In genomic region chr11:97949703-97950475, GRCm38 (mm10) we compare ENCODE assay signal across 8 mouse cellular contexts. TPM values are rescaled to one million over a fixed set of nuclear protein-coding genes. Genes with fewer than 3 reads are reported as not detected.
A peak's percentile ranks its signal among the peaks of the same experiment; 100 is the strongest.
DNase-seq lines count a peak whose midpoint lies in the region; ATAC-seq and TF ChIP-seq lines count a peak whose summit lies in the region.

No protein-coding gene starts in this region.

- H3K9me3 ChIP-seq in forebrain, embryonic 13.5 days (replicated peaks): no peaks in the 10 kb centered on the region
- H3K9me3 ChIP-seq in midbrain, embryonic 11.5 days (ENCODE audit: control insufficient read depth, low read length): no peaks in the 10 kb centered on the region
- no peaks in the 10 kb centered on the region for H3K9me3 ChIP-seq in heart, embryonic 11.5 days (replicated peaks; ENCODE audit: control insufficient read depth, low read length)

- peaks cover 23% of the 10 kb centered on the region for H3K4me1 ChIP-seq in forebrain, embryonic 13.5 days
- peaks cover 13% of the 10 kb centered on the region for H3K4me1 ChIP-seq in midbrain, embryonic 11.5 days (ENCODE audit: control insufficient read depth, insufficient read depth, low read length)
- H3K4me1 ChIP-seq in heart, embryonic 11.5 days (ENCODE audit: control insufficient read depth, insufficient read depth, low read length): 0 out of 2 replicates have a peak, but pooled peaks cover 3% of the 10 kb centered on the region

- no peak for TF ChIP-seq CTCF in layer of hippocampus, adult 2 months (conservative IDR thresholded peaks at IDR 0.05)

- no peak overlapping the region for H3K4me2 ChIP-seq in forebrain, embryonic 13.5 days
- peak overlapping the region; percentile 4; the same call in 1 of the 2 replicates for H3K4me2 ChIP-seq in midbrain, embryonic 11.5 days
- no peak overlapping the region for H3K4me2 ChIP-seq in heart, embryonic 11.5 days

- DNase-seq in cerebellum, postnatal 10 days: peak; percentile 64 to 74
- peak; percentile 91 for DNase-seq in R1 (ENCODE audit: low read depth, low spot score)
- DNase-seq in midbrain, embryonic 11.5 days (ENCODE audit: low spot score, missing footprints): peak; percentile 95
- DNase-seq in T-cell, adult 2 months (ENCODE audit: low spot score): no peak
- no peak for DNase-seq in layer of hippocampus, adult 2 months (ENCODE audit: low spot score in 2 of 2)

- 0 out of 2 replicates have a peak overlapping the region, but pooled peaks have one; percentile 26 for H3K9ac ChIP-seq in forebrain, embryonic 13.5 days
- H3K9ac ChIP-seq in midbrain, embryonic 11.5 days (ENCODE audit: low read length): peak overlapping the region; percentile 40
- H3K9ac ChIP-seq in heart, embryonic 11.5 days (ENCODE audit: low read depth, low read length): no peak overlapping the region

- 34% methylated on average over 20 of the region's 20 CpGs for WGBS in forebrain, embryonic 13.5 days
- WGBS in midbrain, embryonic 11.5 days: 40% methylated on average over 20 of the region's 20 CpGs
- 61% methylated on average over 20 of the region's 20 CpGs for WGBS in heart, embryonic 11.5 days (ENCODE audit: insufficient replicate concordance)

- H3K27me3 ChIP-seq in forebrain, embryonic 13.5 days: no peaks in the 10 kb centered on the region
- no peaks in the 10 kb centered on the region for H3K27me3 ChIP-seq in midbrain, embryonic 11.5 days (ENCODE audit: control insufficient read depth, insufficient read depth, low read length)
- no peaks in the 10 kb centered on the region for H3K27me3 ChIP-seq in heart, embryonic 11.5 days (ENCODE audit: control insufficient read depth, insufficient read depth, low read length)

- no peak overlapping the region; the same call in 1 of the 2 replicates for H3K4me3 ChIP-seq in forebrain, embryonic 13.5 days
- H3K4me3 ChIP-seq in midbrain, embryonic 11.5 days (ENCODE audit: low read depth, low read length): no peak overlapping the region
- H3K4me3 ChIP-seq in layer of hippocampus, adult 2 months: no peak overlapping the region
- H3K4me3 ChIP-seq in heart, embryonic 11.5 days (ENCODE audit: low read depth, low read length): no peak overlapping the region

- peak overlapping the region; percentile 48; the same call in 1 of the 2 replicates for H3K27ac ChIP-seq in forebrain, embryonic 13.5 days
- H3K27ac ChIP-seq in midbrain, embryonic 11.5 days (ENCODE audit: low read depth, low read length): peak overlapping the region; percentile 67
- H3K27ac ChIP-seq in layer of hippocampus, adult 2 months: no peak overlapping the region
- H3K27ac ChIP-seq in heart, embryonic 11.5 days (ENCODE audit: low read depth, low read length): no peak overlapping the region

- no peaks in the 10 kb centered on the region for H3K36me3 ChIP-seq in forebrain, embryonic 13.5 days (ENCODE audit: poor library complexity, severe bottlenecking)
- H3K36me3 ChIP-seq in midbrain, embryonic 11.5 days (ENCODE audit: control insufficient read depth, insufficient read depth, low read length): no peaks in the 10 kb centered on the region
- no peaks in the 10 kb centered on the region for H3K36me3 ChIP-seq in heart, embryonic 11.5 days (ENCODE audit: control insufficient read depth, insufficient read depth, low read length)

- ATAC-seq in cerebellum, adult (ENCODE audit: insufficient number of reproducible peaks, low FRiP score, low TSS enrichment): no peak
- no peak for ATAC-seq in forebrain, embryonic 13.5 days
- peak; percentile 74; the same call in 1 of the 2 replicates for ATAC-seq in midbrain, embryonic 11.5 days (ENCODE audit: low FRiP score)
- no peak for ATAC-seq in heart, embryonic 11.5 days (replicated peaks; ENCODE audit: insufficient number of reproducible peaks, low FRiP score, low TSS enrichment)

RNA-seq across cellular contexts. Expression of gene Plxdc1, which starts 36.4 kb away (rescaled TPM):
- 0.14 and 0.34 TPM in 2 replicates for polyA plus RNA-seq in forebrain, embryonic 13.5 days (2015; fragmentation: Nextera tagmentation; extraction: Ambion mirVana)
- 0.14 TPM in 1 of 2 replicates, not detected in the other for polyA plus RNA-seq in midbrain, embryonic 11.5 days (2014; fragmentation: Nextera tagmentation; extraction: Ambion mirVana)
- total RNA-seq in layer of hippocampus, adult 2 months (2021): 10 to 100 TPM in 1 of 2 experiments, 1 to 10 TPM in 1; 9.0 to 10.3 TPM
- polyA plus RNA-seq in heart, embryonic 11.5 days (2014; fragmentation: Nextera tagmentation; extraction: Ambion mirVana): 0.14 TPM in 1 of 2 replicates, not detected in the other

RNA-seq across cellular contexts. Expression of gene Arl5c, which starts 46.1 kb away (rescaled TPM):
- polyA plus RNA-seq in forebrain, embryonic 13.5 days (2015; fragmentation: Nextera tagmentation; extraction: Ambion mirVana): 8.4 and 11.0 TPM in 2 replicates
- polyA plus RNA-seq in midbrain, embryonic 11.5 days (2014; fragmentation: Nextera tagmentation; extraction: Ambion mirVana): 6.7 and 8.9 TPM in 2 replicates
- total RNA-seq in layer of hippocampus, adult 2 months (2021): 1 to 10 TPM; 1.4 to 1.7 TPM
- 7.2 and 8.0 TPM in 2 replicates for polyA plus RNA-seq in heart, embryonic 11.5 days (2014; fragmentation: Nextera tagmentation; extraction: Ambion mirVana)

Comparison
In these comparisons a context has a peak if more than half of its experiments do, and no peak if none do; other contexts are left out.
1. DNase-seq: peak in cerebellum, postnatal 10 days (2 of 2), R1 (single experiment) and midbrain, embryonic 11.5 days (single experiment); none in T-cell, adult 2 months (single experiment) and layer of hippocampus, adult 2 months (0 of 2).
2. H3K27ac ChIP-seq: peak in forebrain, embryonic 13.5 days (single experiment) and midbrain, embryonic 11.5 days (single experiment); none in layer of hippocampus, adult 2 months (single experiment) and heart, embryonic 11.5 days (single experiment).